Mouse (Mus musculus) MEL (cell line): Measurements from ENCODE around the gene Gm12184. TPM values are rescaled to one million over a fixed set of nuclear protein-coding genes. Genes with fewer than 3 reads are reported as not detected.

Source experiments
- DNase-seq: peaks from one replicate; pipeline ENCODE4 v3.0.0; 2011; ENCODE audit warnings: low read depth, low spot score
- H3K27ac ChIP-seq: 2 replicates; pipeline ENCODE4 v1.5.1; 2012; ENCODE audit warnings: low read depth, mild to moderate bottlenecking, control low read depth, low read length, moderate library complexity; ENCODE audit not compliant: control insufficient read depth
- H3K27me3 ChIP-seq, 2 experiments: fragments of 150-350 bp in 1 of 2; sonication (generic) in 1 of 2; 2 replicates each; pipeline ENCODE4 v1.6.1; 2012; ENCODE audit warnings: low read length in 2 of 2, mild to moderate bottlenecking in 2 of 2, improper control_type of control experiment in 1 of 2, moderate library complexity in 1 of 2; ENCODE audit not compliant: insufficient read depth in 2 of 2, control insufficient read depth in 1 of 2
- H3K36me3 ChIP-seq, 2 experiments: 2 replicates each; pipeline ENCODE4 v1.6.1; 2012 to 2014; ENCODE audit warnings: low read length in 2 of 2, improper control_type of control experiment in 1 of 2, inconsistent platforms in 1 of 2, mild to moderate bottlenecking in 1 of 2; ENCODE audit not compliant: insufficient read depth in 2 of 2, control insufficient read depth in 1 of 2
- H3K4me1 ChIP-seq, 2 experiments: fragments of 150-350 bp in 1 of 2; sonication (generic) in 1 of 2; 2 replicates each; pipeline ENCODE4 v1.6.1; 2012; ENCODE audit warnings: low read length in 2 of 2, improper control_type of control experiment in 1 of 2, mild to moderate bottlenecking in 1 of 2; ENCODE audit not compliant: insufficient read depth in 2 of 2, control insufficient read depth in 1 of 2
- H3K4me3 ChIP-seq, 2 experiments: fragments of 150-350 bp in 1 of 2; sonication (generic) in 1 of 2; 2 replicates each; pipeline ENCODE4 v1.5.1; 2012; ENCODE audit warnings: low read depth in 2 of 2, low read length in 2 of 2, mild to moderate bottlenecking in 2 of 2, moderate library complexity in 2 of 2, control low read depth in 1 of 2, improper control_type of control experiment in 1 of 2; ENCODE audit not compliant: control insufficient read depth in 1 of 2, insufficient read depth in 1 of 2
- H3K79me2 ChIP-seq: 2 replicates; pipeline ENCODE4 v1.6.1; 2012; ENCODE audit warnings: mild to moderate bottlenecking, low read length, moderate library complexity; ENCODE audit not compliant: control insufficient read depth, poor library complexity, insufficient read depth
- H3K9ac ChIP-seq: 2 replicates; pipeline ENCODE4 v1.6.1; 2012; ENCODE audit warnings: low read depth, mild to moderate bottlenecking, control low read depth, low read length, moderate library complexity; ENCODE audit not compliant: control insufficient read depth, poor library complexity, severe bottlenecking
- H3K9me3 ChIP-seq: fragments of 150-350 bp; sonication (generic); replicated peaks from 2 replicates; pipeline ENCODE4 v1.6.1; 2012; ENCODE audit warnings: mild to moderate bottlenecking, low read length, improper control_type of control experiment, moderate library complexity; ENCODE audit not compliant: insufficient read depth
- BHLHE40 ChIP-seq: IDR thresholded peaks from 2 replicates; pipeline ENCODE4 v1.6.1; 2012; ENCODE audit warnings: low read depth, mild to moderate bottlenecking, inconsistent platforms, low read length, improper control_type of control experiment, borderline replicate concordance
- CHD1 ChIP-seq: IDR thresholded peaks from 2 replicates; pipeline ENCODE4 v1.6.1; 2012; ENCODE audit warnings: low read depth, mild to moderate bottlenecking, inconsistent platforms, low read length, improper control_type of control experiment
- CHD2 ChIP-seq: IDR thresholded peaks from 2 replicates; pipeline ENCODE4 v1.6.1; 2011; ENCODE audit warnings: low read length, improper control_type of control experiment
- CTCF ChIP-seq, 3 experiments: IDR thresholded peaks in 2 of 3; conservative IDR thresholded peaks in 1 of 3; 2 replicates each; pipeline ENCODE4 v1.5.1; 2011 to 2012; ENCODE audit warnings: low read length in 3 of 3, low read depth in 2 of 3, mild to moderate bottlenecking in 2 of 3, improper control_type of control experiment in 1 of 3, inconsistent platforms in 1 of 3, mixed read lengths in 1 of 3, moderate library complexity in 1 of 3; ENCODE audit not compliant: control insufficient read depth in 1 of 3, insufficient read depth in 1 of 3, poor library complexity in 1 of 3, severe bottlenecking in 1 of 3
- E2F4 ChIP-seq: IDR thresholded peaks from 2 replicates; pipeline ENCODE4 v1.6.1; 2011; ENCODE audit warnings: low read depth, low read length, improper control_type of control experiment, borderline replicate concordance
- ELF1 ChIP-seq: IDR thresholded peaks from 2 replicates; pipeline ENCODE4 v1.6.1; 2014; ENCODE audit warnings: low read depth, mild to moderate bottlenecking, inconsistent platforms, low read length, improper control_type of control experiment, moderate library complexity
- EP300 ChIP-seq, 2 experiments: IDR thresholded peaks; 2 replicates each; pipeline ENCODE4 v1.6.1; 2011; ENCODE audit warnings: improper control_type of control experiment in 2 of 2, low read length in 2 of 2, low read depth in 1 of 2, mild to moderate bottlenecking in 1 of 2
- ETS1 ChIP-seq: IDR thresholded peaks from 2 replicates; pipeline ENCODE4 v1.6.1; 2012; ENCODE audit warnings: low read depth, mild to moderate bottlenecking, inconsistent platforms, low read length, improper control_type of control experiment, moderate library complexity
- GABPA ChIP-seq: IDR thresholded peaks from 2 replicates; pipeline ENCODE4 v1.6.1; 2012; ENCODE audit warnings: low read depth, mild to moderate bottlenecking, inconsistent platforms, low read length, improper control_type of control experiment, moderate library complexity
- GATA1 ChIP-seq: IDR thresholded peaks from 2 replicates; pipeline ENCODE4 v1.6.1; 2011; ENCODE audit warnings: low read depth, low read length, improper control_type of control experiment
- HCFC1 ChIP-seq: IDR thresholded peaks from 2 replicates; pipeline ENCODE4 v1.6.1; 2012; ENCODE audit warnings: low read depth, mild to moderate bottlenecking, inconsistent platforms, low read length, improper control_type of control experiment, moderate library complexity
- JUND ChIP-seq: IDR thresholded peaks from 2 replicates; pipeline ENCODE4 v1.6.1; 2011; ENCODE audit warnings: low read depth, mild to moderate bottlenecking, improper control_type of control experiment, low read length
- KAT2A ChIP-seq: conservative IDR thresholded peaks from 2 replicates; pipeline ENCODE4 v1.6.1; 2012; ENCODE audit warnings: low read depth, low read length, improper control_type of control experiment, inconsistent platforms
- MAFK ChIP-seq: IDR thresholded peaks from 2 replicates; pipeline ENCODE4 v1.6.1; 2011; ENCODE audit warnings: low read depth, mild to moderate bottlenecking, low read length, improper control_type of control experiment, borderline replicate concordance
- MAX ChIP-seq: IDR thresholded peaks from 2 replicates; pipeline ENCODE4 v1.6.1; 2011; ENCODE audit warnings: low read length, improper control_type of control experiment
- MAZ ChIP-seq: IDR thresholded peaks from 2 replicates; pipeline ENCODE4 v1.6.1; 2012; ENCODE audit warnings: low read depth, mild to moderate bottlenecking, inconsistent platforms, low read length, improper control_type of control experiment
- MEF2A ChIP-seq: IDR thresholded peaks from 2 replicates; pipeline ENCODE4 v1.6.1; 2014; ENCODE audit warnings: low read depth, mild to moderate bottlenecking, inconsistent platforms, low read length, improper control_type of control experiment; ENCODE audit not compliant: poor library complexity, insufficient replicate concordance, severe bottlenecking; ENCODE audit errors: extremely low read depth
- MXI1 ChIP-seq: IDR thresholded peaks from 2 replicates; pipeline ENCODE4 v1.6.1; 2011; ENCODE audit warnings: mild to moderate bottlenecking, low read depth, low read length, improper control_type of control experiment
- MYC ChIP-seq: IDR thresholded peaks from 2 replicates; pipeline ENCODE4 v1.6.1; 2011; ENCODE audit warnings: low read depth, mild to moderate bottlenecking, low read length, improper control_type of control experiment, moderate library complexity
- NRF1 ChIP-seq: IDR thresholded peaks from 2 replicates; pipeline ENCODE4 v1.6.1; 2014; ENCODE audit warnings: low read depth, mild to moderate bottlenecking, inconsistent platforms, low read length, improper control_type of control experiment, moderate library complexity; ENCODE audit not compliant: poor library complexity, insufficient read depth, severe bottlenecking
- POLR2A ChIP-seq, 2 experiments: IDR thresholded peaks; 2 replicates each; pipeline ENCODE4 v1.6.1; 2011 to 2012; ENCODE audit warnings: low read length in 2 of 2, mild to moderate bottlenecking in 2 of 2, control low read depth in 1 of 2, improper control_type of control experiment in 1 of 2, low read depth in 1 of 2, moderate library complexity in 1 of 2; ENCODE audit not compliant: control insufficient read depth in 1 of 2, insufficient read depth in 1 of 2, poor library complexity in 1 of 2
- POLR2AphosphoS2 ChIP-seq: IDR thresholded peaks from 2 replicates; pipeline ENCODE4 v1.6.1; 2011; ENCODE audit warnings: low read length, improper control_type of control experiment
- RAD21 ChIP-seq: IDR thresholded peaks from 2 replicates; pipeline ENCODE4 v1.6.1; 2011; ENCODE audit warnings: mild to moderate bottlenecking, low read depth, low read length, improper control_type of control experiment
- RCOR1 ChIP-seq: IDR thresholded peaks from 2 replicates; pipeline ENCODE4 v1.6.1; 2012; ENCODE audit warnings: low read depth, mild to moderate bottlenecking, inconsistent platforms, low read length, improper control_type of control experiment
- SIN3A ChIP-seq: IDR thresholded peaks from 2 replicates; pipeline ENCODE4 v1.6.1; 2012; ENCODE audit warnings: low read length, improper control_type of control experiment, inconsistent platforms
- SMC3 ChIP-seq: IDR thresholded peaks from 2 replicates; pipeline ENCODE4 v1.6.1; 2011; ENCODE audit warnings: low read depth, low read length, improper control_type of control experiment
- TAL1 ChIP-seq: IDR thresholded peaks from 2 replicates; pipeline ENCODE4 v1.6.1; 2012; ENCODE audit warnings: mild to moderate bottlenecking, inconsistent platforms, low read length, moderate library complexity, mixed read lengths
- TBP ChIP-seq: IDR thresholded peaks from 2 replicates; pipeline ENCODE4 v1.8.0; 2011; ENCODE audit warnings: low read depth, low read length, improper control_type of control experiment
- TCF12 ChIP-seq: IDR thresholded peaks from 2 replicates; pipeline ENCODE4 v1.6.1; 2014; ENCODE audit warnings: low read depth, mild to moderate bottlenecking, inconsistent platforms, low read length, improper control_type of control experiment, moderate library complexity
- UBTF ChIP-seq: IDR thresholded peaks from 2 replicates; pipeline ENCODE4 v1.6.1; 2012; ENCODE audit warnings: low read depth, mild to moderate bottlenecking, inconsistent platforms, low read length, improper control_type of control experiment, moderate library complexity, borderline replicate concordance; ENCODE audit not compliant: insufficient read depth
- USF1 ChIP-seq: IDR thresholded peaks from 2 replicates; pipeline ENCODE4 v1.6.1; 2014; ENCODE audit warnings: low read depth, mild to moderate bottlenecking, inconsistent platforms, low read length, improper control_type of control experiment, moderate library complexity
- USF2 ChIP-seq, 2 experiments: IDR thresholded peaks; 2 replicates each; pipeline ENCODE4 v1.6.1; 2011 to 2012; ENCODE audit warnings: improper control_type of control experiment in 2 of 2, low read length in 2 of 2, borderline replicate concordance in 1 of 2, inconsistent platforms in 1 of 2, low read depth in 1 of 2, mild to moderate bottlenecking in 1 of 2; ENCODE audit not compliant: insufficient read depth in 1 of 2
- ZC3H11A ChIP-seq: IDR thresholded peaks from 2 replicates; pipeline ENCODE4 v1.6.1; 2012; ENCODE audit warnings: low read depth, mild to moderate bottlenecking, inconsistent platforms, low read length, improper control_type of control experiment
- ZKSCAN1 ChIP-seq: IDR thresholded peaks from 2 replicates; pipeline ENCODE4 v1.6.1; 2012; ENCODE audit warnings: low read depth, mild to moderate bottlenecking, inconsistent platforms, low read length, improper control_type of control experiment, moderate library complexity
- ZMIZ1 ChIP-seq: IDR thresholded peaks from 2 replicates; pipeline ENCODE4 v1.6.1; 2012; ENCODE audit warnings: low read depth, mild to moderate bottlenecking, inconsistent platforms, low read length, improper control_type of control experiment, moderate library complexity
- polyA plus RNA-seq, 2 experiments: library from polyadenylated mRNA; stranded (reverse) in 1 of 2; unstranded in 1 of 2; fragments of >175 nt in 1 of 2; fragments of >200 nt in 1 of 2; gene quantifications; 2 replicates each; pipeline versions ENCODE4 v1.2.1 to v1.2.4; 2012; ENCODE audit warnings: low replicate concordance in 2 of 2, low read depth in 1 of 2; ENCODE audit not compliant: insufficient read length in 2 of 2, insufficient read depth in 1 of 2, missing spikeins in 1 of 2
- total RNA-seq: library from RNA; depleted of rRNA; stranded (reverse); fragments of 300-350 nt; gene quantifications from 2 replicates; pipeline ENCODE4 v1.2.3, GENCODE M21; 2012

The Gm12184 gene
- total and polyA plus RNA-seq, 3 experiments, result 10.9 to 15.3 TPM; not detected in 1

- no peak for TF ChIP-seq UBTF
Observed at GRCm38 (mm10) chr11:48798308-48798707, 28.1 kb downstream of the Gm12184 start (continued).

- DNase-seq, result peak; percentile 39
- Histone ChIP-seq H3K9ac (no peak overlapping the region), H3K27me3 (no peaks in the 10 kb centered on the region), H3K4me3 (peak overlapping the region in 1 of 2 experiments; percentile 78; a peak in 2 of 4 replicates), H3K79me2 (peaks cover 37% of the 10 kb centered on the region), H3K9me3 (no peaks in the 10 kb centered on the region), H3K36me3 (peaks cover 14 to 17% of the 10 kb centered on the region in 2 experiments), H3K27ac (no peak overlapping the region; the same call in 1 of the 2 replicates), H3K4me1 (peaks cover 2 to 22% of the 10 kb centered on the region in 2 experiments)
- no peak for TF ChIP-seq RAD21
- TF ChIP-seq ZC3H11A, result no peak
- no peak for TF ChIP-seq E2F4
- TF ChIP-seq BHLHE40, result no peak
- 0 out of 2 replicates have a peak, but pooled peaks have one; percentile 6 for TF ChIP-seq NRF1
- no peak for TF ChIP-seq MYC
- TF ChIP-seq HCFC1, result no peak
- TF ChIP-seq GATA1, result peak; percentile 84
- TF ChIP-seq CHD1, result no peak
- no peak for TF ChIP-seq ZMIZ1
- TF ChIP-seq MAFK, result no peak
- peak; percentile 81 for TF ChIP-seq TCF12
- no peak for TF ChIP-seq ZKSCAN1
- TF ChIP-seq UBTF, result no peak
- peak; percentile 87 for TF ChIP-seq RCOR1
- no peak for TF ChIP-seq USF2 (IDR thresholded peaks at IDR 0.05; ENCODE audit: borderline replicate concordance in 1 of 2, insufficient read depth in 1 of 2, low read depth in 1 of 2, low read length in 2 of 2)
- TF ChIP-seq EP300 (IDR thresholded peaks at IDR 0.05; ENCODE audit: low read depth in 1 of 2, low read length in 2 of 2), result peak; percentile 64 to 84
- TF ChIP-seq SMC3, result no peak
- TF ChIP-seq TAL1, result peak; percentile 32; the same call in 1 of the 2 replicates
- TF ChIP-seq USF1, result no peak
- no peak for TF ChIP-seq TBP
- no peak for TF ChIP-seq JUND
- no peak for TF ChIP-seq ELF1
- TF ChIP-seq SIN3A, result no peak; the same call in 1 of the 2 replicates
- TF ChIP-seq ETS1, result peak; percentile 36; the same call in 1 of the 2 replicates
- TF ChIP-seq POLR2AphosphoS2, result no peak
- no peak for TF ChIP-seq CHD2
- no peak for TF ChIP-seq MAX
- no peak for TF ChIP-seq MXI1
- TF ChIP-seq MAZ, result no peak
- no peak for TF ChIP-seq GABPA
- TF ChIP-seq CTCF (IDR thresholded peaks at IDR 0.05 in 2 of 3, conservative IDR thresholded peaks at IDR 0.05 in 1 of 3; ENCODE audit: control insufficient read depth in 1 of 3, insufficient read depth in 1 of 3, low read depth in 2 of 3, low read length in 3 of 3, poor library complexity in 1 of 3, severe bottlenecking in 1 of 3), result no peak
- no peak for TF ChIP-seq POLR2A (IDR thresholded peaks at IDR 0.05; ENCODE audit: control insufficient read depth in 1 of 2, insufficient read depth in 1 of 2, low read depth in 1 of 2, low read length in 2 of 2, poor library complexity in 1 of 2)
- no peak for TF ChIP-seq KAT2A
- no peak for TF ChIP-seq MEF2A
Observed at GRCm38 (mm10) chr11:48797287-48797686, 29.2 kb downstream of the Gm12184 start.
